Mouse (Mus musculus) limb, embryonic 14.5 days (tissue): ENCODE measurements around the gene Zic5. TPM values are rescaled to one million over a fixed set of nuclear protein-coding genes. Genes with fewer than 3 reads are reported as not detected.
"Not testable (repeated sequence)": the region's sequence is repeated elsewhere in the genome, so short reads cannot be mapped to it uniquely, and the experiment has no call there.

Experiments
- ATAC-seq: fragments of 200-750 bp; cut with Nextera tagmentation; 2 replicates; pipeline ENCODE4 v1.8.0; 2017; ENCODE audit warnings: low read depth, moderate number of reproducible peaks, moderate TSS enrichment; ENCODE audit not compliant: low FRiP score
- DNase-seq: peaks from one replicate; pipeline ENCODE4 v3.0.0-alpha.2; 2015; ENCODE audit warnings: low spot score
- H3K27ac ChIP-seq: fragments of 300-500 bp; sonication (generic); replicated peaks from 2 replicates; pipeline ENCODE4 v1.5.1; 2014; ENCODE audit warnings: low read depth, mild to moderate bottlenecking, low read length, moderate library complexity, mixed read lengths
- H3K27me3 ChIP-seq: fragments of 300-500 bp; sonication (generic); 2 replicates; pipeline ENCODE4 v1.6.1; 2014; ENCODE audit warnings: low read length, mixed read lengths; ENCODE audit not compliant: control insufficient read depth, insufficient read depth
- H3K36me3 ChIP-seq: fragments of 300-500 bp; sonication (generic); 2 replicates; pipeline ENCODE4 v1.6.1; 2014; ENCODE audit warnings: mild to moderate bottlenecking, low read length, moderate library complexity, mixed read lengths; ENCODE audit not compliant: control insufficient read depth, insufficient read depth
- H3K4me1 ChIP-seq: fragments of 300-500 bp; sonication (generic); 2 replicates; pipeline ENCODE4 v1.6.1; 2014; ENCODE audit warnings: antibody characterized with exemption, low read length, mixed read lengths; ENCODE audit not compliant: control insufficient read depth, insufficient read depth
- H3K4me2 ChIP-seq: fragments of 300-500 bp; sonication (generic); replicated peaks from 2 replicates; pipeline ENCODE4 v1.6.1; 2014; ENCODE audit warnings: low read depth, mild to moderate bottlenecking, low read length, moderate library complexity; ENCODE audit not compliant: severe bottlenecking
- H3K4me3 ChIP-seq: fragments of 300-500 bp; sonication (generic); replicated peaks from 2 replicates; pipeline ENCODE4 v1.5.1; 2014; ENCODE audit warnings: low read length
- H3K9ac ChIP-seq: fragments of 300-500 bp; sonication (generic); 2 replicates; pipeline ENCODE4 v1.6.1; 2014; ENCODE audit warnings: mild to moderate bottlenecking, low read depth, low read length, moderate library complexity; ENCODE audit not compliant: severe bottlenecking
- H3K9me3 ChIP-seq: fragments of 300-500 bp; sonication (generic); 2 replicates; pipeline ENCODE4 v1.6.1; 2016; ENCODE audit warnings: low read length; ENCODE audit not compliant: control insufficient read depth
- POLR2A ChIP-seq: fragments of 200-500 bp; IDR thresholded peaks from 2 replicates; pipeline ENCODE4 v1.8.0; 2012; ENCODE audit warnings: inconsistent platforms, mild to moderate bottlenecking, moderate library complexity, borderline replicate concordance; ENCODE audit not compliant: insufficient read depth, insufficient read length; ENCODE audit errors: extremely low read depth
- WGBS: fragments of 180-500 bp; shearing (Covaris S2); extraction: QIAGEN DNeasy Blood & Tissue Kit; methylation state at CpG from one replicate; pipeline ENCODE4 v1.1.7; 2014; 5-methylcytosine and 5-hydroxymethylcytosine counted together
- polyA plus RNA-seq, 2 experiments: library from polyadenylated mRNA; depleted of rRNA in 1 of 2; stranded (reverse) in 1 of 2; unstranded in 1 of 2; fragments of >200 nt; fragmentation: Nextera tagmentation in 1 of 2; extraction: Ambion mirVana in 1 of 2; gene quantifications; 2 replicates each; pipeline versions ENCODE4 v1.2.1 to v1.2.3; 2012 to 2014

Gene Zic5
- polyA plus RNA-seq, 2 experiments, result 0.47 to 0.94 TPM

DNA sequence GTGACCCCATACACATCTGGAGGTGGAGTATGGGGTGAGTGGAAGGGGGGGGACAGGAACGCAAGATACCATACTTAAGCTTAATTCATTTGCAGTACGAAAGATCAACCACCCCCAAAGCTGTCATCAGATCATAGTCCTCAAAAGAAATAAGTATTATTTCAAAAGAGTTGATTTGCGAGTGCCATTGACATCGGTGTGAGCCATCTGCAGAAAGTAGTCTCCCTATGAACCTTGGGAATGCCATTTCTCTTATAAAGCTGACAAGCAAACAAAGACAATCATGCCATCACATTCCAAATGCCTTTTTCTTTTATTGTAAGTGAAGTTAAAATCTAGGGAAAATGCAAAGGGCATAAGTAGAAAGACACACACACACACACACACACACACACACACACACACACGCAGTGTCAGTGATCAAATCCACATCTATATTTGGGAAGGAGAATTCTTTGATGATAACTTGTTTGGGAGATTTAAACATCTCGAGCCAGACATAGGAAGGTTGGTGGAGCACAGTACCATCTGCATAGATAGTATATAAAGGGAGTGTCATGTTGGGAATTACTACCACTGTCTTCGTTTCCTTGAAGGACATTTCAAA, 1.4 kb upstream of the Zic5 start:
- WGBS, result 57% methylated on average over 7 of the region's 7 CpGs
- Histone ChIP-seq H3K27ac (no peak overlapping the region), H3K27me3 (peaks cover 98% of the 10 kb centered on the region), H3K9ac (no peak overlapping the region), H3K4me2 (no peak overlapping the region), H3K4me1 (peaks cover 14% of the 10 kb centered on the region), H3K9me3 (no peaks in the 10 kb centered on the region), H3K4me3 (no peak overlapping the region), H3K36me3 (no peaks in the 10 kb centered on the region)
- DNase-seq, result no peak
- no peak for ATAC-seq
- TF ChIP-seq POLR2A, result no peak

DNA sequence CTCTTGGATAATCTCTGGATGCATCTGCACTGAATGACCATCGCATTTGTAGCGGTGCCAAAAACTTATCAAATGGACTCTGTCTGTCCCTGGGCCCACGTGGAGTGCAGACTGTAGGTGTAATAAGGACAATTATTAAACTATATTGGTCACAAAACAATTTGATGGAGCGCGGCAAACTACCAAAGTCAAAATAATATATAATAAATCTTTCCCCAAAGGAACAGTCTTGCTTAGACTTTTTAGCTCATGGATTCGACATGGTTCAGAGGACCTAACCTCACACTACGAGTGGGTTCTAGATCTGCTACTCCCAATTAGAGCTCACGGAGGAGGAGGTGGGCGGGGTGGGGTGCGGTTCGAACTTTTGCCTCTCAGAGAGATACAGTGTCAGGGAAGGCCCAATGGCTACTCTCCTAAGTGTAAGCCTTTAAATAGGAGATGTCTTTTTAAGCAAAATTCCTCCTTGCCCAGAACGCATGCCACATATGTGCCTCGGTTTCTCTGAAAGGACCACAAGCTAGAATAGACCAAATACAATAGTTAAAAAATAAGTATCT, 534 bp upstream of the Zic5 start:
- TF ChIP-seq POLR2A, result no peak
- WGBS, result 28% methylated on average over 13 of the region's 13 CpGs
- H3K4me1 ChIP-seq, result peaks cover 14% of the 10 kb centered on the region
- peak overlapping the region; percentile 86 for H3K4me2 ChIP-seq
- H3K27ac ChIP-seq, result no peak overlapping the region
- no peaks in the 10 kb centered on the region for H3K9me3 ChIP-seq
- DNase-seq, result no peak
- 0 out of 2 replicates have a peak overlapping the region, but pooled peaks have one; percentile 7 for H3K9ac ChIP-seq
- ATAC-seq, result no peak
- peaks cover 95% of the 10 kb centered on the region for H3K27me3 ChIP-seq
- peak overlapping the region; percentile 55; the same call in 1 of the 2 replicates for H3K4me3 ChIP-seq
- no peaks in the 10 kb centered on the region for H3K36me3 ChIP-seq

DNA sequence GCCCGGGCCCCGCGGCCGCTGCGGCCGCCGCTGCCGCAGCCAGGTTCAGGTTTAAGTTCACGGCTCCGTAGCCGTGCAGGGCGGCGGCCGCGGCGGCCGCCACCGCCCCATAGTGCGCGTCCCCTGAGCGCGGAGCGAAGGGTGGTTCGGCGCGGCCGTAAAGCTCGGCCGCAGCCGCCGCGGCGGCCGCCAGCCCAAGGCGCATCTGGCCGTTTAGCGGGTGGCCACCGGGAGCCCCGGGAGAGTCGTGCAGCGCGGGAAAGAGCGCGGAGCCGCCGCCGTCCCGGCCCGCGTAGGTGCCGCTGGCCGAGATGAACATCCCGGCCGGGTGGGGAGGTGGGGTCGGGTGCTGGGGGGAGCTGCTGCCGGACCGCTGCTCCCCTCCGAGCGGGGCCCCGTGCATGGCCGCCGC, 1.1 kb downstream of the Zic5 start:
- WGBS, result 1% methylated on average over 45 of the region's 62 CpGs
- no peak for TF ChIP-seq POLR2A
- peaks cover 79% of the 10 kb centered on the region for H3K27me3 ChIP-seq
- H3K9me3 ChIP-seq, result no peaks in the 10 kb centered on the region
- H3K4me1 ChIP-seq, result peaks cover 14% of the 10 kb centered on the region
- H3K4me2 ChIP-seq, result peak overlapping the region; percentile 86
- DNase-seq (no peak), ATAC-seq (0 out of 2 replicates have a peak, but pooled peaks have one; percentile 13)
- peak overlapping the region; percentile 58 for H3K9ac ChIP-seq
- H3K4me3 ChIP-seq, result peak overlapping the region; percentile 55
- no peaks in the 10 kb centered on the region for H3K36me3 ChIP-seq
- H3K27ac ChIP-seq, result peak overlapping the region; percentile 52; the same call in 1 of the 2 replicates

DNA sequence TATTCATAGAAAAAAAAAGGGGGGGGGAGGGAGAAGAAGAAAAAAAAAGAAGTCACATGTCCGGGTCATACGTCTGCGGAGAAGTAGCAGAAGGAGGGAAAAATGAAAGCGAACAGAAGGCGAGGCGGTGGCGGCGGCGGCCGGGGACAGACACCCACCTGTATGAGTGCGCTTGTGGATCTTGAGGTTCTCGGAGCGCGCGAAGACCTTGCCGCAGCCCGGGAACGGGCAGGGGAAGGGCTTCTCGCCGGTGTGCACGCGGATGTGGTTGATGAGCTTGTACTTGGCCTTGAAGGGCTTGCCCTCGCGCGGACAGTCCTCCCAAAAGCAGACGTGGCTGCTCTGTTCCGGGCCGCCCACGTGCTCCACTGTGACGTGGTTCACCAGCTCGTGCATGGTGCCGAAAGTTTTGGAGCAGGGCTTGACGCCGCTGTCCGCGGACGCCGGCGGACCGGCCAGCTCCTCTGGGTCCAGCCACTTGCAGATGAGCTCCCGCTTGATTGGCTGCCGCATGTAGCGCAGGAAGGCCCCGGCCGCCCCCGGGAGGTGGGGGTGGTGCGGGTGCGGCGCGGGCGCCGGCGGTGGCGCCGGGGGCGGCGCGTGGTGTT, 1.6 kb downstream of the Zic5 start:
- H3K36me3 ChIP-seq, H3K9me3 ChIP-seq, DNase-seq: not testable (repeated sequence)
- ATAC-seq, result peak; percentile 38
- Histone ChIP-seq H3K27me3 (peaks cover 74% of the 10 kb centered on the region), H3K27ac (peak overlapping the region; percentile 52; the same call in 1 of the 2 replicates), H3K4me1 (peaks cover 14% of the 10 kb centered on the region), H3K9ac (peak overlapping the region; percentile 58), H3K4me3 (peak overlapping the region; percentile 55), H3K4me2 (peak overlapping the region; percentile 86)
- WGBS, result 0% methylated on average over 44 of the region's 58 CpGs

DNA sequence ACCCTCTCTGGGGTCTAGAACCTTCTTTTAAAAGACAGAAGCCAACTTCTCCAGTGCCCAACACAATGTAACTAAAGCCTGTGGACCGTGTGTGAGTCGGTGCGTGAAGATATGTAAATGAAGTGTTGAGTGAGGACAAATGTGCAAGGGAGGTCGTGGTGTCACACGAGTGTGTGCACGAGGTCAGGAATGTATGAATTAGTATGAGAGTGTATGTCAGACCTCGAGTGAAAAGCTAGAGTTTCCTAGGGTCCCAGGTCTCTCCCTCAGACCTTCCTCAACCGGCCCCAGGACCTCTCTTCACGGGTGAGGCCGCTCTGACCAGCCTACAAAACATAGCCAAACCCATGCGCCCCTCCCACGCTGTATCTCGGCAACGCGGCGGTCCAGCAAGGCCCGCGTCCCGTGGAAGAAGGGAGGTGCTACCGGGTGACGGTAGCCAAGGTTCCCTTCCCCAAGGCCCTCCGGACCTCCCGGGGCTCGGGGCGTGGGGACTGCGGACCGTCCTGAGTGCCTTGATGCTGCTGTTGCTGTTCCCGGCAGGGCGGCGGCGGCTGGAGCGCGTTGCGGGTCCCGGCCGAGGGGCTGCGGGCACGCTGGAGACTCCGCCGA, 2.3 kb downstream of the Zic5 start:
- H3K4me3 ChIP-seq, result peak overlapping the region; percentile 55
- peaks cover 14% of the 10 kb centered on the region for H3K4me1 ChIP-seq
- H3K36me3 ChIP-seq, result no peaks in the 10 kb centered on the region
- H3K4me2 ChIP-seq, result peak overlapping the region; percentile 86
- DNase-seq (no peak), ATAC-seq (no peak)
- peaks cover 67% of the 10 kb centered on the region for H3K27me3 ChIP-seq
- peak overlapping the region; percentile 58 for H3K9ac ChIP-seq
- 1% methylated on average over 40 of the region's 40 CpGs for WGBS
- H3K9me3 ChIP-seq, result no peaks in the 10 kb centered on the region
- no peak for TF ChIP-seq POLR2A
- H3K27ac ChIP-seq, result no peak overlapping the region
